Mouse (Mus musculus) limb, embryonic 13.5 days (tissue): ENCODE measurements around the gene Nat8f1. TPM values are rescaled to one million over a fixed set of nuclear protein-coding genes. Genes with fewer than 3 reads are reported as not detected.
A peak's percentile ranks its signal among the peaks of the same experiment; 100 is the strongest.
"Not testable (repeated sequence)": the region's sequence is repeated elsewhere in the genome, so short reads cannot be mapped to it uniquely, and the experiment has no call there.

Experiments used
- ATAC-seq: fragments of 200-750 bp; cut with Nextera tagmentation; 2 replicates; pipeline ENCODE4 v1.8.0; 2017; ENCODE audit warnings: low read depth, moderate number of reproducible peaks, moderate TSS enrichment; ENCODE audit not compliant: low FRiP score
- H3K27ac ChIP-seq: fragments of 300-500 bp; sonication (generic); 2 replicates; pipeline ENCODE4 v1.5.1; 2015; ENCODE audit warnings: inconsistent platforms, mild to moderate bottlenecking, moderate library complexity
- H3K27me3 ChIP-seq: fragments of 300-500 bp; sonication (generic); 2 replicates; pipeline ENCODE4 v1.6.1; 2015; ENCODE audit warnings: mild to moderate bottlenecking, inconsistent platforms
- H3K36me3 ChIP-seq: fragments of 300-500 bp; sonication (generic); 2 replicates; pipeline ENCODE4 v1.6.1; 2015; ENCODE audit warnings: inconsistent platforms, mild to moderate bottlenecking, moderate library complexity
- H3K4me1 ChIP-seq: fragments of 300-500 bp; sonication (generic); 2 replicates; pipeline ENCODE4 v1.6.1; 2015; ENCODE audit warnings: inconsistent platforms
- H3K4me2 ChIP-seq: fragments of 300-500 bp; sonication (generic); replicated peaks from 2 replicates; pipeline ENCODE4 v1.6.1; 2015; ENCODE audit warnings: inconsistent platforms, mild to moderate bottlenecking, moderate library complexity
- H3K4me3 ChIP-seq: fragments of 300-500 bp; sonication (generic); 2 replicates; pipeline ENCODE4 v1.5.1; 2015; ENCODE audit warnings: moderate library complexity, mild to moderate bottlenecking, inconsistent platforms
- H3K9ac ChIP-seq: fragments of 300-500 bp; sonication (generic); 2 replicates; pipeline ENCODE4 v1.6.1; 2015; ENCODE audit warnings: mild to moderate bottlenecking, inconsistent platforms
- H3K9me3 ChIP-seq: fragments of 300-500 bp; sonication (generic); 2 replicates; pipeline ENCODE4 v1.6.1; 2016; ENCODE audit warnings: inconsistent platforms
- WGBS: fragments of 180-500 bp; shearing (Covaris S2); methylation state at CpG from one replicate; pipeline ENCODE4 v1.1.7; 2015; 5-methylcytosine and 5-hydroxymethylcytosine counted together
- polyA plus RNA-seq: library from polyadenylated mRNA; unstranded; fragments of >200 nt; fragmentation: Nextera tagmentation; extraction: Ambion mirVana; gene quantifications from 2 replicates; pipeline ENCODE4 v1.2.1, GENCODE M21; 2015

Gene Nat8f1
- polyA plus RNA-seq, result 6.9 and 7.8 TPM in 2 replicates

DNA sequence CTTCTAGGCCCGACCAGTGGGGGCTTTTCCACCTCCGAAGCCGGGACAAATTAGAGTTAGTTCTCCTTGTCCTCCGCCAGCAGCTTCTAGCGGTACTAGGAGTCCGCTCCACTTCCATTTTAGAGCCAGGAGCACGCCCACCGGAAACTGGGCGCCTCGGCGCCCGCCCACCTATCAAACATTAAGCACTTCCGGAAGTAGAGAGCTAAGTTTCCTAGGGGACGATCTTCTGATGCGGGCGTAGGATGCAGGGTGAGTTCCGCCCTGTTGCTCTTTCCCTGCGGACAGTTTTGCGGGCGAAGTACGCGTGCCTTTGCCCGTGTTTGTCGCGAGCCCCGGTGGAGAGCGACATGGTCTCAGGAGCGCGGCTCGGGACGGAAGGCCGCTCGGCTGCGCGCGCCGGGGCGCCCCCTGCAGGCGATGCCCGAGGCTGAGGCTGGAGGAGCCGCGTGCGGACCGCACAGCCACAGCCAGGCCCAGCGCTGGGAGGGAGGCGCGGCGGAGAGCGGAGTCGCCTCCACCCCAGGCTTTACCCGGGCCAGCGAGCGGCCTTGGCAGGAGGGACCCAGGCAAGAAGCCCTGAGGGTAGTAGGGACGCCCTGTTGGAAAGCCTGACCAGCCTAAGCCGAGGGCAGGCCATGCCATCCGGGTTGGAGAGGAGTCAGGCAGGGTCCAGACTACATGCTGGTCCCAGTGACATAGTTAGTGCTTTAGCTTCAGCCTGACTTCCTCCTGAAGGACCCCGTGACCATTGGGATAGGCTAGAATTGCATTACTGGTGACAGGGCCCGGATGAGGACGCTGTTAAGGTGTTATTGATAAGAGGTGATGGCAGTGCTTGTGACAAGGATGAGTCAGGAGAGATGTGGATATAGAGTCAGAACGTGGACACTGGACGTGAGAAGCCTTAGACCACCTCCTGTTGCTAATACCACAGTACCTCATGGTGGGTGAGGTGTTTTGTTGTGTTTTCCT, at the start of gene Nat8f1:
Gene Nat8f1 (minus strand): TSS at position 149 of the 975 bp plus-strand sequence.
- H3K4me1 ChIP-seq, result peaks cover 13% of the 10 kb centered on the region
- not testable (repeated sequence) for H3K36me3 ChIP-seq, H3K9me3 ChIP-seq, H3K27me3 ChIP-seq
- H3K9ac ChIP-seq, result peak within 1 kb of the TSS; percentile 83
- H3K27ac ChIP-seq, result peak within 1 kb of the TSS; percentile 85
- WGBS, result under 1% methylated on average over 61 of the region's 61 CpGs
- peak; percentile 96 for ATAC-seq
- peak within 1 kb of the TSS; percentile 60 for H3K4me3 ChIP-seq
- peak within 1 kb of the TSS; percentile 83 for H3K4me2 ChIP-seq

DNA sequence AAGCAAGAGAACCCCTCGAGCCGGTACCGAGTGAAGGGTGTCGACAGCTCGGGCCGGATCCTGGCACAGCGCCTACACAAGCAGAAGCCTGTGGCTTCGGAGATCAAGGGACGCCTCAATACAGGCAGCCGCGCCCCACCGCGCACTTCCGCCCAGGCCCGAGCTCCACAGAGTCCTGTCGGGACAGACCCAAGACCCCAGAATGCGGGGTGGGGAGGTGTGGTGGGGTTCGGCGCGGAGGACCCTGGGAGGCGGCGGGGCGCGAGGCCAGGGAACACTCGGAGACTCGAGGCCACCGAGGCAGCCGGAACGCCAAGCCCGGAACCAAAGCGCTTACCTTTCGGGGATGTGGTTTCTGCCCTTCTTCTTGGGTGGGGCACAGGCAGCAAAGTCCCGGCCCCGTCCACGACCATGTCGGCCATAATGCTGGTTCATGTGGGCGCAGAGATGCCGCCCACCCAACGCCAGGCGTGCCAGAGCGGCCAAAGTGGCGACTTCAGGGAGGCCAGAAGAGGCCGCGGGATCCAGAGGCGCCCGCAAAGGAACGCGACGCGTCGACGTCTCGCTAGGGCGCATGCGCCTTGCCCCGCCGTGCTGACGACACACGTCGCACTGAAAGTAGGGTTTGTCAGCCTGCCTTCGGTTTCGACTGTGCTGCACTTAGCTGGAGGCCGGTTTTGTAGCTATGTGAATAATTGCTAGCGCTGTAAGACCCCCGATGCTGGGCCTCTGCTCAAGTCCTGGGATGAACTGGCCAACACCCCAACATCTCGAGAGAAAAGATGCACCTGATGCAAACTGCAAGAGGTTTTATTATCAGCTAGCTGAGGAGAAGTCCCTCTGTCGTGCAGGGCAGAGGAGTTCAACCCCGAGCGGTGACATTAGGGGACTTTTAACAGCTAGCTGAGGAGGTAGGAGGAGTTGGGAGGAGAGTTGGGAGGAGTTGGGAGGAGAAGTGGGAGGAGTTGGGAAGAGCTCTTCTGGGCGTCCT, 45.9 kb upstream of the Nat8f1 start, which contains the start of gene Dusp11:
Gene Dusp11 (minus strand): TSS at position 567 of the 991 bp plus-strand sequence.
- H3K27me3 ChIP-seq, result no peaks in the 10 kb centered on the region
- H3K27ac ChIP-seq, result peak within 1 kb of the TSS; percentile 98
- WGBS, result under 1% methylated on average over 70 of the region's 70 CpGs
- H3K4me3 ChIP-seq, result peak within 1 kb of the TSS; percentile 83
- H3K4me2 ChIP-seq, result peak within 1 kb of the TSS; percentile 79
- ATAC-seq, result peak; percentile 96
- peaks cover 19% of the 10 kb centered on the region for H3K36me3 ChIP-seq
- H3K4me1 ChIP-seq, result peaks cover 11% of the 10 kb centered on the region
- no peaks in the 10 kb centered on the region for H3K9me3 ChIP-seq
- H3K9ac ChIP-seq, result peak within 1 kb of the TSS; percentile 92

DNA sequence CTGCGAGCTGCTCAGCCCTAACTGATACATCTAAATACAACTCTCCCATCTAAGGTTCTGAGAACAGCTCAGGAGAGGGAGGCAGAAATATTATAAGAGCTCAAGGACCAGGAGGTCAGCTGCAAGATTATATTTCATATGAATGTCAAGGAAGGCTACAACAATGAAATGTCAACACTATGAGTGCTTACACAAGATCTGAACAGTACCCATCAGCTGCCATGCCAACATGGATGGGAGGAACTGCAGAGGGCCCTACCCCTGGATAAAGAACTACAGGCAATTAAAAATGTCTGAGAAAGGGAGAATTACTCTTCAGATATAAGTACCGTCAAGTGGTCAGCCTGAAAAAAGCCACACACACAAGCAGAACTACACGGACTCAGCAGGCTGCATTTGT, 42.1 kb upstream of the Nat8f1 start:
- WGBS, result 92% methylated on average over 3 of the region's 3 CpGs
- Histone ChIP-seq H3K27me3 (no peaks in the 10 kb centered on the region), H3K36me3 (peaks cover 51% of the 10 kb centered on the region)

DNA sequence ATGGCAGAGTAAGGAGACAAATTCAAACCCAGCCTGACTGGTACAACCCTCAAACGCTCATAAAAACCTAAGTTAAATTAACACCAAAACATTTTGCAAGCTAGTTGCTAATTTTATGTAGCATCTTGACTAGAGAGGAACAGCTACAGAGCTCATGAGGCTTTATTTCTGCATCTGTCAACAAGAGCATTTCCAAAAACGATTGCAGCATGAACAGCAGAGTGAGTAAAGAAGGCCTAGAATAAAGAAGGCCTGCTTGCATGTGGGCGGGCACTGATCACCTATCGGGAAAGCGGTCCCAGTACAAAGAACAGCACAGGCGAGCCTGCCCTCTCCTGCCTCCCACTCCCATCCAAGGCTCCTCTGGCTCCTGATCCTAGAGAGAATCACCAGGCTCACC, 33.1 kb upstream of the Nat8f1 start:
- no peak overlapping the region for H3K4me2 ChIP-seq
- no peaks in the 10 kb centered on the region for H3K4me1 ChIP-seq
- ATAC-seq, result no peak
- no peaks in the 10 kb centered on the region for H3K9me3 ChIP-seq
- H3K36me3 ChIP-seq, result peaks cover 93% of the 10 kb centered on the region
- H3K9ac ChIP-seq, result no peak overlapping the region
- 86% methylated on average over 6 of the region's 6 CpGs for WGBS
- H3K4me3 ChIP-seq, result no peak overlapping the region
- H3K27ac ChIP-seq, result no peak overlapping the region
- no peaks in the 10 kb centered on the region for H3K27me3 ChIP-seq

More for the DNA sequence above, 42.1 kb upstream of the Nat8f1 start:
- Histone ChIP-seq H3K9me3 (no peaks in the 10 kb centered on the region), H3K4me2 (no peak overlapping the region), H3K4me1 (peaks cover 11% of the 10 kb centered on the region), H3K4me3 (no peak overlapping the region), H3K9ac (no peak overlapping the region), H3K27ac (no peak overlapping the region)
- no peak for ATAC-seq

DNA sequence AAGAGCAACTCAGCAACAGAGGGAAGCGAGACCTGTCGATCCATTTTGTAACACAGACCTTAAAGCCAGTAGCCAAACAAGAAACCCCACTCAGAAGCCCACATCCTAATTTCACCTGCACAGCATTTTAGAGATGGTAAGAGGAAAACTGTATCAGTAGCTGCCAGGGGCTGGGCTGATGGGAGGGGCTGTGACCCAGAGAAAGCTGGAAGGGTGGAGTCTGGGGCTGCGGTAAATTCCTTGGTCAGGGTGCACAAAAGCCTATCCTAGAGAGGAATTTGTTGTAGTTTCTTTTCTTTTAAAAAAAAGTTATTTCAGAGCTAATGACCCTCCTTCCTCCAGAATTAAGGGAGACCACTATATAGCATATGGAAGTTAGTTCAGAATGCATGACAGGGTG, 27.0 kb upstream of the Nat8f1 start:
- ATAC-seq, result no peak

DNA sequence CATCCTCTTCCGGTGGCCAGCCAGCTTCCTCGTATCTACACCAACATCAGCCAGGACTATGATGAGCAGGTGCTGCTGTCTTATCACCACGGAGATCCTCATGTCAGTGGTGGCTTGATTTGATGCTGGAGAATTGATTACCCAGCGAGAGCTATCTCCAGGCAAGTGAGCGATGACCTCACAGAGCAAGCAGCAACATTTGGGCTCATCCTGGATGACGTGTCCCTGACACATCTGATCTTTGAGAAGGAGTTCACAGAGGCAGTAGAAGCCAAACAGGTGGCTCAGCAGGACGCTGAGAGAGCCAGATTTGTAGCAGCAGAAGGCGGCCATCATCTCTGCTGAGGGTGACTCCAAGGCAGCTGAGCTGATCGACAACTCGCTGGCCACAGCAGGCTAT, 23.2 kb upstream of the Nat8f1 start:
- Histone ChIP-seq H3K27me3 (no peaks in the 10 kb centered on the region), H3K4me3 (no peak overlapping the region), H3K9ac (no peak overlapping the region), H3K27ac (no peak overlapping the region), H3K36me3 (peaks cover 19% of the 10 kb centered on the region), H3K9me3 (no peaks in the 10 kb centered on the region), H3K4me1 (peaks cover 4% of the 10 kb centered on the region; the same call in 1 of the 2 replicates), H3K4me2 (no peak overlapping the region)
- 71% methylated on average over 10 of the region's 10 CpGs for WGBS
- no peak for ATAC-seq

More for the DNA sequence above, 27.0 kb upstream of the Nat8f1 start:
- no peak overlapping the region for H3K9ac ChIP-seq
- H3K4me3 ChIP-seq, result no peak overlapping the region
- H3K4me1 ChIP-seq, result peaks cover 2% of the 10 kb centered on the region; the same call in 1 of the 2 replicates
- peaks cover 56% of the 10 kb centered on the region for H3K36me3 ChIP-seq
- WGBS, result 100% methylated on average over 3 of the region's 3 CpGs
- no peaks in the 10 kb centered on the region for H3K27me3 ChIP-seq
- no peaks in the 10 kb centered on the region for H3K9me3 ChIP-seq
- no peak overlapping the region for H3K27ac ChIP-seq
- H3K4me2 ChIP-seq, result no peak overlapping the region

DNA sequence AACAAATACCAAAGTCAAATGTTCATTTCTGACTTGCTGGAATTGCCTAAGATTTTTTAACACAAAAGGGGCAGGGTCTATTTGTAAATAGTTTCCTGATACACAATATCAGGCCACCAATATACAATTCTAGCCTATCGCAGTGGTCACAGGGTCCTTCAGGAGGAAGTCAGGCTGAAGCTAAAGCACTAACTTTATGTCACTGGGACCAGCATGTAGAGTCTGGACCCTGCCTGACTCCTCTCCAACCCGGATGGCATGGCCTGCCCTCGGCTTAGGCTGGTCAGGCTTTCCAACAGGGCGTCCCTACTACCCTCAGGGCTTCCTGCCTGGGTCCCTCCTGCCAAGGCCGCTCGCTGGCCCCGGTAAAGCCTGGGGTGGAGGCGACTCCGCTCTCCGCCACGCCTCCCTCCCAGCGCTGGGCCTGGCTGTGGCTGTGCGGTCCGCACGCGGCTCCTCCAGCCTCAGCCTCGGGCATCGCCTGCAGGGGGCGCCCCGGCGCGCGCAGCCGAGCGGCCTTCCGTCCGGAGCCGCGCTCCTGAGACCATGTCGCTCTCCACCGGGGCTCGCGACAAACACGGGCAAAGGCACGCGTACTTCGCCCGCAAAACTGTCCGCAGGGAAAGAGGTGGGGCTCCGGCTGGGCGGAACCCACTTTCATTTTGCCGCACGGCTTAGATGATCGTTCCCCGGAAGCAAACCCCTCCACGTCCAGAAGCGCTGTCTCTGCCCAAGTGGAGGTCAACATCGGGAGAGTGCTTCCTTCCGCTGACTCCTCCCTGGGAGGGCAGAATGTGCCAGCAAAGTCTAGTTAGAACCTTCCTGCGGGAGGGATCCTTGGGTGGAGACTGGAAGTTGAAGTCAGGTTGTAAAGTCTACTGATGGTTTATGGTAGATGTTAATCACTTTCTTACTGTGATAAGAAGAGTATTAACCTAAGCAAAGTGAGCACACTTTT, 21.3 kb upstream of the Nat8f1 start:
- ATAC-seq, result peak; percentile 94
- H3K4me2 ChIP-seq, result peak overlapping the region; percentile 69
- WGBS, result 1% methylated on average over 49 of the region's 50 CpGs
- H3K4me3 ChIP-seq, result peak overlapping the region; percentile 52
- H3K27me3 ChIP-seq, H3K4me1 ChIP-seq, H3K9me3 ChIP-seq: not testable (repeated sequence)
- peaks cover 11% of the 10 kb centered on the region for H3K36me3 ChIP-seq
- H3K9ac ChIP-seq, result peak overlapping the region; percentile 67
- H3K27ac ChIP-seq, result peak overlapping the region; percentile 33; the same call in 1 of the 2 replicates

DNA sequence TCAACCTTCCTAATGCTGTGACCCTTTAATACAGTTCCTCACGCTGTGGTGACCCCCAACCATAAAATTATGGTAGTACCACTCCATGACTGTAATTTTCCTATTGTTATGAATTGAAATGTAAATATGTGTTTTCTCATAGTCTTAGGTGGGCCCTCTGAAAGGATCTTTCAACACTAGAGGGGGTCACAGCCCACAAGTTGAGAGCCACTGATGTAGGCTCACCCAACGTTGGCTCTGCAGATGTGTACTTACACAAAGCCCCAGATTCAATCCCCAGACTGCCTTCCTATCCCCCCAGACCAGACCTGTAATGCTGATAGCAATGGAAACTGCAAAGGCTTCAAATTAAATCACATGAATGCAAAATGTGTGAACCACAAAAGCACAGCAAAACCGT, 20.2 kb upstream of the Nat8f1 start:
- Histone ChIP-seq H3K4me3 (no peak overlapping the region), H3K4me2 (no peak overlapping the region), H3K27ac (no peak overlapping the region), H3K9ac (no peak overlapping the region), H3K27me3 (no peaks in the 10 kb centered on the region), H3K9me3 (no peaks in the 10 kb centered on the region), H3K36me3 (peaks cover 11% of the 10 kb centered on the region), H3K4me1 (peaks cover 4% of the 10 kb centered on the region; the same call in 1 of the 2 replicates)
- ATAC-seq, result no peak
- WGBS, result 64% methylated on average over 3 of the region's 3 CpGs

DNA sequence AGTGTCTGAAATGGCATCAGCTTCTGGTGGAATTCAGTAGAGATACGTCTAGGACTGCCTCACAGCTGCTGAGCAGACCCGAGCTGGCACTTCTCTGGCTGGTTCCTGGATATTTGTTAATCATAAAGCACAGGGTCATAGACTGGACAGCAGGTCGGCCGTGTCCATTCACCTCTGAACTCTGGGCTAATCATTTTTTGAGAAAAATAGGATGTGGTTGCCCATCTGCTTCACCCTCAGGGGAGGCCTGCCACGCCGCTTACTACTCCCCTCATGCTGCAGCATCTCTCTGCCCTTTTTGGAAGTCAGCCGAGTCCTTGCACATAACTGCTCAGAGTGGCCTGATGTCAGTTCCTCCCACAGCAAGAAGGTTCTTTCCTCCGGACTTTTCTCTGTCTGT, 18.6 kb upstream of the Nat8f1 start:
- Histone ChIP-seq H3K4me3 (no peak overlapping the region), H3K27me3 (no peaks in the 10 kb centered on the region), H3K27ac (no peak overlapping the region), H3K4me2 (no peak overlapping the region), H3K36me3 (peaks cover 25% of the 10 kb centered on the region), H3K9ac (no peak overlapping the region), H3K4me1 (peaks cover 4% of the 10 kb centered on the region; the same call in 1 of the 2 replicates), H3K9me3 (no peaks in the 10 kb centered on the region)
- no peak for ATAC-seq
- WGBS, result 82% methylated on average over 8 of the region's 8 CpGs

DNA sequence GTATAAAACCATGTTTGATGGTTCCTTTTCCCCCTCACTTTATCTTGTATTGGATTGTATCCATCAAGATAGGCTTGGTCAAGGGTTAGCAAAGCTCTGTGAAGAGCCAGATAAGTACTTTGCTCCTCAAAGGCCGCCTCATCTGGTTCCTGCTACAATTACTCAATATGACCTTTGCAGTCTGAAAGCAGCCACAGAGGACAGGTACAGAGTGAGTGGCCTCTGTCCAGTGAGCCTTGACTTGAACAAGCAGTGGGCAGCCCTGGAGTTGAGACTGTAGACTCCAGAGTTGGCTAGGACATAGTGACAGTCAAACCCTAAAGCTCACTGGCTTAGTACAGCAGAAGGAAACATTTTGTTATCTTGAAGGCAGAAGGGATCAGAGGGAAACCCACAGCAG, 13.8 kb upstream of the Nat8f1 start:
- no peak for ATAC-seq

More for the DNA sequence above, 13.8 kb upstream of the Nat8f1 start:
- Histone ChIP-seq H3K9me3 (no peaks in the 10 kb centered on the region), H3K9ac (no peak overlapping the region), H3K27me3 (no peaks in the 10 kb centered on the region), H3K4me2 (no peak overlapping the region), H3K4me3 (no peak overlapping the region), H3K4me1 (no peaks in the 10 kb centered on the region), H3K27ac (no peak overlapping the region), H3K36me3 (peaks cover 69% of the 10 kb centered on the region)
- WGBS, result 76% methylated on average over 1 of the region's 1 CpGs
